Mouse (Mus musculus) liver, embryonic 11.5 days (tissue): ENCODE measurements around the gene Als2cr12. TPM values are rescaled to one million over a fixed set of nuclear protein-coding genes. Genes with fewer than 3 reads are reported as not detected.
A peak's percentile ranks its signal among the peaks of the same experiment; 100 is the strongest.

ENCODE experiments used
- ATAC-seq: fragments of 200-750 bp; cut with Nextera tagmentation; replicated peaks from 2 replicates; pipeline ENCODE4 v1.8.0; 2017; ENCODE audit warnings: moderate number of reproducible peaks, mild to moderate bottlenecking, moderate TSS enrichment, moderate library complexity; ENCODE audit not compliant: low FRiP score
- DNase-seq: peaks from one replicate; pipeline ENCODE4 v3.0.0-alpha.2; 2017; ENCODE audit warnings: low spot score
- H3K27ac ChIP-seq: fragments of 300-500 bp; sonication (generic); 2 replicates; pipeline ENCODE4 v1.5.1; 2014; ENCODE audit warnings: mild to moderate bottlenecking, low read depth, low read length, control low read depth
- H3K27me3 ChIP-seq: fragments of 300-500 bp; sonication (generic); replicated peaks from 2 replicates; pipeline ENCODE4 v1.6.1; 2014; ENCODE audit warnings: low read length, mixed read lengths; ENCODE audit not compliant: control insufficient read depth, insufficient read depth
- H3K36me3 ChIP-seq: fragments of 300-500 bp; sonication (generic); 2 replicates; pipeline ENCODE4 v1.6.1; 2014; ENCODE audit warnings: mild to moderate bottlenecking, low read length, moderate library complexity, mixed read lengths; ENCODE audit not compliant: control insufficient read depth, insufficient read depth
- H3K4me1 ChIP-seq: fragments of 300-500 bp; sonication (generic); replicated peaks from 2 replicates; pipeline ENCODE4 v1.6.1; 2014; ENCODE audit warnings: low read length, mixed read lengths; ENCODE audit not compliant: control insufficient read depth, insufficient read depth
- H3K4me2 ChIP-seq: fragments of 300-500 bp; sonication (generic); 2 replicates; pipeline ENCODE4 v1.6.1; 2014; ENCODE audit warnings: mild to moderate bottlenecking, control low read depth, moderate library complexity
- H3K4me3 ChIP-seq: fragments of 300-500 bp; sonication (generic); 2 replicates; pipeline ENCODE4 v1.5.1; 2014; ENCODE audit warnings: low read depth, low read length, control low read depth
- H3K9ac ChIP-seq: fragments of 300-500 bp; sonication (generic); 2 replicates; pipeline ENCODE4 v1.6.1; 2014; ENCODE audit warnings: low read depth, low read length, control low read depth
- H3K9me3 ChIP-seq: fragments of 300-500 bp; sonication (generic); 2 replicates; pipeline ENCODE4 v1.6.1; 2016; ENCODE audit warnings: low read length, inconsistent platforms, mixed read lengths; ENCODE audit not compliant: control insufficient read depth
- WGBS: fragments of 180-500 bp; shearing (Covaris S2); extraction: QIAGEN DNeasy Blood & Tissue Kit; methylation state at CpG from one replicate; pipeline ENCODE4 v1.1.7; 2014; 5-methylcytosine and 5-hydroxymethylcytosine counted together
- polyA plus RNA-seq: library from polyadenylated mRNA; unstranded; fragments of >200 nt; fragmentation: Nextera tagmentation; extraction: Ambion mirVana; gene quantifications from 2 replicates; pipeline ENCODE4 v1.2.1, GENCODE M21; 2014

Gene Als2cr12
- polyA plus RNA-seq, 1 experiment from 2014 or later, result not detected

GRCm38 (mm10) chr1:58716162-58716882, 20.5 kb upstream of the Als2cr12 start:
- 27% methylated on average over 7 of the region's 7 CpGs for WGBS
- DNase-seq, result no peak
- Histone ChIP-seq H3K4me1 (peaks cover 28% of the 10 kb centered on the region), H3K9ac (peak overlapping the region; percentile 38; the same call in 1 of the 2 replicates), H3K4me2 (peak overlapping the region; percentile 80), H3K4me3 (no peak overlapping the region), H3K27ac (peak overlapping the region; percentile 79), H3K9me3 (no peaks in the 10 kb centered on the region), H3K27me3 (no peaks in the 10 kb centered on the region), H3K36me3 (0 out of 2 replicates have a peak, but pooled peaks cover 5% of the 10 kb centered on the region)
- ATAC-seq, result no peak

GRCm38 (mm10) chr1:58715536-58715935, 19.7 kb upstream of the Als2cr12 start:
- no peaks in the 10 kb centered on the region for H3K27me3 ChIP-seq
- no peak overlapping the region for H3K4me3 ChIP-seq
- ATAC-seq, result no peak
- H3K9me3 ChIP-seq, result no peaks in the 10 kb centered on the region
- DNase-seq, result no peak
- H3K36me3 ChIP-seq, result 0 out of 2 replicates have a peak, but pooled peaks cover 5% of the 10 kb centered on the region
- peaks cover 25% of the 10 kb centered on the region for H3K4me1 ChIP-seq
- peak overlapping the region; percentile 79 for H3K27ac ChIP-seq
- peak overlapping the region; percentile 80 for H3K4me2 ChIP-seq
- H3K9ac ChIP-seq, result peak overlapping the region; percentile 38; the same call in 1 of the 2 replicates

GRCm38 (mm10) chr1:58714361-58714760, 18.6 kb upstream of the Als2cr12 start:
- no peaks in the 10 kb centered on the region for H3K9me3 ChIP-seq
- peaks cover 19% of the 10 kb centered on the region; the same call in 1 of the 2 replicates for H3K4me1 ChIP-seq
- peak overlapping the region; percentile 86 for H3K9ac ChIP-seq
- peak overlapping the region; percentile 71 for H3K4me3 ChIP-seq
- H3K4me2 ChIP-seq, result peak overlapping the region; percentile 80
- no peak for ATAC-seq
- 51% methylated on average over 1 of the region's 1 CpGs for WGBS
- H3K27ac ChIP-seq, result 0 out of 2 replicates have a peak overlapping the region, but pooled peaks have one; percentile 99
- no peaks in the 10 kb centered on the region for H3K27me3 ChIP-seq
- 0 out of 2 replicates have a peak, but pooled peaks cover 5% of the 10 kb centered on the region for H3K36me3 ChIP-seq
- no peak for DNase-seq

- 44% methylated on average over 4 of the region's 4 CpGs for WGBS
- no peak for DNase-seq
Measured at GRCm38 (mm10) chr1:58713893-58714231, 18.1 kb upstream of the Als2cr12 start.

GRCm38 (mm10) chr1:58713081-58713892, 17.5 kb upstream of the Als2cr12 start:
- Histone ChIP-seq H3K4me1 (peaks cover 19% of the 10 kb centered on the region; the same call in 1 of the 2 replicates), H3K9ac (peak overlapping the region; percentile 86), H3K9me3 (no peaks in the 10 kb centered on the region), H3K4me2 (peak overlapping the region; percentile 80), H3K4me3 (peak overlapping the region; percentile 71), H3K27ac (peak overlapping the region; percentile 99), H3K36me3 (0 out of 2 replicates have a peak, but pooled peaks cover 5% of the 10 kb centered on the region), H3K27me3 (no peaks in the 10 kb centered on the region)
- no peak for ATAC-seq
- no peak for DNase-seq
- 3% methylated on average over 31 of the region's 31 CpGs for WGBS

More at GRCm38 (mm10) chr1:58713893-58714231, 18.1 kb upstream of the Als2cr12 start:
- H3K4me1 ChIP-seq, result peaks cover 19% of the 10 kb centered on the region; the same call in 1 of the 2 replicates
- ATAC-seq, result no peak
- peak overlapping the region; percentile 99 for H3K27ac ChIP-seq
- H3K9ac ChIP-seq, result peak overlapping the region; percentile 86
- H3K27me3 ChIP-seq, result no peaks in the 10 kb centered on the region
- H3K4me2 ChIP-seq, result peak overlapping the region; percentile 80
- H3K9me3 ChIP-seq, result no peaks in the 10 kb centered on the region
- H3K4me3 ChIP-seq, result peak overlapping the region; percentile 71
- 0 out of 2 replicates have a peak, but pooled peaks cover 5% of the 10 kb centered on the region for H3K36me3 ChIP-seq

GRCm38 (mm10) chr1:58712076-58713061, 16.6 kb upstream of the Als2cr12 start:
- peaks cover 19% of the 10 kb centered on the region; the same call in 1 of the 2 replicates for H3K4me1 ChIP-seq
- peak; percentile 70 for DNase-seq
- H3K27me3 ChIP-seq, result no peaks in the 10 kb centered on the region
- peak overlapping the region; percentile 80 for H3K4me2 ChIP-seq
- H3K4me3 ChIP-seq, result peak overlapping the region; percentile 71
- WGBS, result 1% methylated on average over 17 of the region's 17 CpGs
- peak overlapping the region; percentile 93 for H3K9ac ChIP-seq
- H3K27ac ChIP-seq, result peak overlapping the region; percentile 99
- no peaks in the 10 kb centered on the region for H3K9me3 ChIP-seq
- H3K36me3 ChIP-seq, result 0 out of 2 replicates have a peak, but pooled peaks cover 5% of the 10 kb centered on the region
- ATAC-seq, result peak; percentile 83

- H3K27ac ChIP-seq, result peak within 1 kb of the TSS; percentile 99
- H3K9ac ChIP-seq, result peak within 1 kb of the TSS; percentile 93
- H3K4me1 ChIP-seq, result peaks cover 19% of the 10 kb centered on the region; the same call in 1 of the 2 replicates
- ATAC-seq (peak; percentile 70), DNase-seq (peak; percentile 82)
- H3K27me3 ChIP-seq, result no peaks in the 10 kb centered on the region
- peak within 1 kb of the TSS; percentile 80 for H3K4me2 ChIP-seq
- WGBS, result under 1% methylated on average over 45 of the region's 45 CpGs
- H3K9me3 ChIP-seq, result no peaks in the 10 kb centered on the region
- peak within 1 kb of the TSS; percentile 71 for H3K4me3 ChIP-seq
- H3K36me3 ChIP-seq, result 0 out of 2 replicates have a peak, but pooled peaks cover 5% of the 10 kb centered on the region
Measured at GRCm38 (mm10) chr1:58711365-58712016, 15.7 kb upstream of the Als2cr12 start, which contains the start of gene Cflar. Gene Cflar, plus strand, starts transcription at chr1:58711508.
